Mouse (Mus musculus) brain, embryonic 14.5 days (tissue): ENCODE data around the gene Pacsin2.

ENCODE experiments used
- CTCF ChIP-seq: fragments of 200-500 bp; IDR thresholded peaks from 2 replicates; pipeline ENCODE4 v1.5.1; 2012; ENCODE audit warnings: inconsistent platforms, mild to moderate bottlenecking, moderate library complexity, borderline replicate concordance; ENCODE audit not compliant: insufficient read depth, insufficient read length; ENCODE audit errors: extremely low read depth
- POLR2A ChIP-seq: fragments of 200-500 bp; IDR thresholded peaks from 2 replicates; pipeline ENCODE4 v1.6.1; 2012; ENCODE audit warnings: mild to moderate bottlenecking, inconsistent platforms, borderline replicate concordance; ENCODE audit not compliant: poor library complexity, insufficient read depth, insufficient read length, severe bottlenecking; ENCODE audit errors: extremely low read depth

DNA sequence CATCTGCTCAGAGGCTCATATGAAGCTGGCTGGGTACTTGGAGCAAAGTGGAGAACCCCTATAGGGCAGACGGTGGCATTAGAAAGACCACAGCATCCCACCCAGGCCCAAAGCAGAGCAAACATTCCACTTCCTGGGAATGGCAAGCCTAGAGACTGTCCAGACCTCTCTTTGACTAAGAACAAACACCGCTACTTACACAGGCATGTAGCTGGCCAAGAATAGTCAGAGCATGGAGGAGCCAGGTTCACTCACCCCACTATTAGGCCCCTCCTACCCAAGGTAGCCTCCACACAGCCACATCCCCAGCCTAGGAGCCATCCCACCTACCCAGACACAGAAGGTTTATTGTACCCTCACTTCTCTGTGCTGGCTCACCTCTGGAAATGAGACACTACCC, 18.5 kb downstream of the Pacsin2 start:
- TF ChIP-seq CTCF (no peak), POLR2A (no peak)
